Mouse (Mus musculus): ENCODE measurements around the gene Espn. TPM values are rescaled to one million over a fixed set of nuclear protein-coding genes. Genes with fewer than 3 reads are reported as not detected.

The Espn gene
- polyA plus RNA-seq, 1 experiment: 14.4 TPM

DNA sequence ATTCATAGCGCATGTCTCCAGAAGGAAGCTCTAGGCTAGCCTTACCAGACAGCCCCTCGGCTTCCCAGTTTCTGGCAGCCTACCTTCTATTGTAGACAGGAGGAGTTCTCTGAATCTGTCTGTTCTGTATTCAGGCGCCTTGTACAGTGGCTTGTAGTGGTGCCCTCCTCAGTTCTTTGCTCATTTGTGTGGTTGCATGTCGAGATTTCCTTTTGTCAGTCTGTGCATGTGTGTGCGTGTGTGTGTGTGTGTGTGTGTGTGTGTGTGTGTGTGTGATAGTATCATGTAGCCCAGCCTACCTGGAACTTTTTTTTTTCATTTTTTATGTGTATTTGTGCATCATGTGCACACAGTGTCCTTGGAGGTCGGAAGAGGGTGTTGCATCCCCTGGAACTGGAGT lies 36.9 kb upstream of the Espn start:
- Histone ChIP-seq H3K4me1 (peaks cover 98% of the 10 kb centered on the region), H3K4me3 (replicated peaks) (peak overlapping the region; percentile 80), H3K27me3 (replicated peaks) (no peaks in the 10 kb centered on the region), H3K9me3 (no peaks in the 10 kb centered on the region), H3K36me3 (replicated peaks; ENCODE audit: low read length) (peaks cover 15% of the 10 kb centered on the region)
- no peak for TF ChIP-seq FLI1 (IDR thresholded peaks at IDR 0.05; ENCODE audit: low read length)
- TF ChIP-seq GATA1 (IDR thresholded peaks at IDR 0.05; ENCODE audit: borderline replicate concordance, low read length): no peak

DNA sequence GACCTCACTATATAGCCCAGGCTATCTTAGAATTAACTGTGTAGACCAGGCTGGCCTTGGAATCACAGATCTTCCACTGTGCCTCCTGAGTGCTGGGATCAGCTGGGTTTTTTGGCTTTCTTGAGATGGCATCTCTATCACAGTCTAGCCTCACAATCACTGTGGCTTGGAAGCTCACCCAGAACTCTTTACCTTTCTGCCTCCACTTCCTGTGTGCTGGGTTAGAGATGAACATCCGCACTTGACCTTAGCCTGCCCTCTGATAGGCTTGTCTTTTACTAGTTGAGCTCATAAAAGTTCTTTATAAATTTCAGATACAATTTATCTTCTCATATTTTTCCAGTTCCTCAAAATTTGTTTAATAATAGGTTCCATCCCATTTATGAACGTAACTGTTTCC lies 36.5 kb upstream of the Espn start:
- Histone ChIP-seq H3K4me1 (peaks cover 99% of the 10 kb centered on the region), H3K4me3 (replicated peaks) (no peak overlapping the region), H3K9me3 (no peaks in the 10 kb centered on the region), H3K27me3 (replicated peaks) (no peaks in the 10 kb centered on the region), H3K36me3 (replicated peaks; ENCODE audit: low read length) (peaks cover 19% of the 10 kb centered on the region)
- no peak for TF ChIP-seq FLI1 (IDR thresholded peaks at IDR 0.05; ENCODE audit: low read length)
- TF ChIP-seq GATA1 (IDR thresholded peaks at IDR 0.05; ENCODE audit: borderline replicate concordance, low read length): no peak

DNA sequence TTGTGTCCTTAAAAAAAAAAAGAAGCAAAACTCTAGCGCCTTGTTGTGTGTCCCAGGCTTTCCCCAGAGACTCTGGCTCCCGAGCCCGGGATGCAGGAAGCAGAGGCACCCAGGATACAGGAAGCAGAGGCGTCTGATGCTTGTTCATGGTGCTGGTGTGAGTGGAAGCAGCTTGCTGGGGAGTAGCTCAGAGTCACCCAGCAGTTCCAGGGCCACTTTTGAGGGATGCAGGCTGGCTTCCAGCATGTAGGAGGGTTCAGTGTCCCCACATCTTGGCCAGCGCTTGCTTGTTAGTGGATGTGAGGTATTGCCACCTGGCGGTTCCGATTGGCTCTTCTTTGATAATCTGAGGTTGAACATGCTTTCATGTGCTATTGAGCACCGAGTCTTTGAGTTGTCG lies 35.0 kb upstream of the Espn start:
- peaks cover 86% of the 10 kb centered on the region for H3K4me1 ChIP-seq

DNA sequence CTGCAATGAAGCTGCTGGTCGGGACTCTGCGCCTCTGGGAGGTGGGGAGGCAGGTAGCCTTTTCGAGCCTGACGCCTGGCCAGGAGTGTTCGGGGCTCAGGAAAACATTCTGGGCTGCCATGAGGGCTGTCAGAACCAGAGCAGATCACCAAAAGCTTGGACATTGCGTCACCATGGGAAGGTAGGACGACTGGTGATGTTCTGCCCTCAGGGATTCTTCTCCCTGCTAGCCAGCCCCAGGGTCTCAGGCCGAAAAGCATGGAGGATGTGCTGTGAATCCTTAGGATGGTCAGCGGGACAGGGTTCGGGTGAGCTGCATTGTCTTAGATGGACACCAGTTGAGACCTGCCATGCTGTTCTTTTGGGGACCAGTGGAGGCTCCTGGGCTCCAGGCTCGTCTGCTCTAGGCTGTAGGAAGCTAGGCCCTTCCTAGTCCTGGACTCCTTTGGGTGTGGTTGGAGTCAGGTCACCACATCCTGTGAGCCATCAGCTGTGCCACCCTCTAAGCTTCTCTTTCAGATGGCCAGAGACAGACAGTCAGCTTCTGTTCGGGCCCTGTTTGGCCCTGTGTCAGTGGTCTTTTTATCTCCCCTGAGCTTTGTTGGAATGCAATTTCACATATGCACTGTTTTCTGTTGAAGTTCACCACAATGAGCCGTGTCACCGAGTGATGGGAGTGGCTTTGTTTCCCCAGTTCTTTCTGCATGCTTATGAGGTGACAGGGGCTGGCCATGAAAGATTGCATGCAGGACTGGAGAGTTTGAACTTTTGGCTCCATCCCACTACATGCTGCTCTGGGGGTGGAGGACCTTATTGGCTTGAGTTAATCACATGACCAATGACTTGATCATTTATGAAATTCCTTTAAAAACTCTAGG lies 34.3 kb upstream of the Espn start:
- no peaks in the 10 kb centered on the region for H3K27me3 ChIP-seq (replicated peaks)
- no peaks in the 10 kb centered on the region for H3K9me3 ChIP-seq
- H3K4me3 ChIP-seq (replicated peaks): peak overlapping the region; percentile 91
- peaks cover 79% of the 10 kb centered on the region for H3K4me1 ChIP-seq
- H3K36me3 ChIP-seq (replicated peaks; ENCODE audit: low read length): peaks cover 25% of the 10 kb centered on the region
- TF ChIP-seq GATA1 (IDR thresholded peaks at IDR 0.05; ENCODE audit: borderline replicate concordance, low read length): no peak

More for the DNA sequence above, 35.0 kb upstream of the Espn start:
- TF ChIP-seq GATA1 (IDR thresholded peaks at IDR 0.05; ENCODE audit: borderline replicate concordance, low read length): no peak
- no peak for TF ChIP-seq FLI1 (IDR thresholded peaks at IDR 0.05; ENCODE audit: low read length)
- Histone ChIP-seq H3K36me3 (replicated peaks; ENCODE audit: low read length) (peaks cover 23% of the 10 kb centered on the region), H3K9me3 (no peaks in the 10 kb centered on the region), H3K4me3 (replicated peaks) (peak overlapping the region; percentile 91), H3K27me3 (replicated peaks) (no peaks in the 10 kb centered on the region)

DNA sequence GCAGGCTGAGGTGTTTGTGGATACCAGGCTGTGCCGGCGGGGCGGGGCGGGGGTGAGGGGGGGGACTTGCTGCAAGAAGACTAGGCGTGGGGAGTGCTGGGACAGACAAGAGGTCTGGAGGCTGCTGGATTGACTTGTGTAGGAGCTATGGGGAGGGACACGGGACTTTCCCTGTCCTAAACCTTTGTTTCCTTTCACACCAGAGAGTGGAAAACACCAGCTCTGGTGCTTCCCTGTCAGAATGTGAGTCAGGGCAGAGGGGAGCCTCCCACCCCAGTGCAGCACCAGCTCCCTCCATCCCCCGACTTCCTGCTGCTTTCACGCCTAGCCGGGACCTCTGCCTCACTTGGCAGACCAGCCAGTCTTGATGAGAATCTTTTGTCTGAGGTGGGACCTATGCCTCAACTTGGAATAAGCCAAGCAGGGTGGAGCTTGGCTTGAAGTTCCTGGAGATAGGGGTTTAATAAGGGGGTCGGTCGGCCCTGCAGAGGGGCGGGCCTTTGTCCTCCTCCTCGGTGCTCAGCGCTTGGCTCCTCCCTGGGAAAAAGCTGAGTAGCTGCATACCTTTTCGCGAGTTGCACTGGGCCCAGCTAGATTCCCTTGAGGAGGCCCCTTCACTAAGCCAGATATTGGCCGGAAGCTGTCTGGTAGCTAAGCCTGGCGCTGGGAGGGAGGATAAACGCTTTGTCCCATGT lies 33.5 kb upstream of the Espn start:
- peaks cover 26% of the 10 kb centered on the region for H3K36me3 ChIP-seq (replicated peaks; ENCODE audit: low read length)
- H3K27me3 ChIP-seq (replicated peaks): no peaks in the 10 kb centered on the region
- TF ChIP-seq FLI1 (IDR thresholded peaks at IDR 0.05; ENCODE audit: low read length) (no peak), GATA1 (IDR thresholded peaks at IDR 0.05; ENCODE audit: borderline replicate concordance, low read length) (no peak)
- H3K9me3 ChIP-seq: no peaks in the 10 kb centered on the region
- H3K4me3 ChIP-seq (replicated peaks): peak overlapping the region; percentile 91
- H3K4me1 ChIP-seq: peaks cover 79% of the 10 kb centered on the region

DNA sequence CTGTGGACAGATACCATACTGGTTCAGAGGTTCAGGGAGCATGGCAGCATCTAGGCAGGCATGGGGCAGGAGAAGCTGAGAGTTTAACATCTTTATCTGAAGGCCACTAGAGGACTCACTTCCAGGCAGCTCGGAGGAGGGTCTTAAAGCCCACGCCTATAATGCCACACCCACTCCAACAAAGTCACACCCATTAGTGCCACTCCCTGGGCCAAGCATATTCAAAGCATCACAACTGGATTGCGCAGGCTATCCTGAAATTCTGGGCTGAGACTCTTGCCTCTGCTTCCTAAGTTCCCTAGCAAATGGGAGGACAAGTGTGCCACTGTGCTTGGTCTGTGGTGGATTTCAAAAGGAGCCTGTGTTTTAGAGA lies 33.0 kb upstream of the Espn start:
- Histone ChIP-seq H3K4me1 (peaks cover 79% of the 10 kb centered on the region), H3K27me3 (replicated peaks) (no peaks in the 10 kb centered on the region), H3K9me3 (no peaks in the 10 kb centered on the region), H3K4me3 (replicated peaks) (peak overlapping the region; percentile 91), H3K36me3 (replicated peaks; ENCODE audit: low read length) (peaks cover 31% of the 10 kb centered on the region)
- TF ChIP-seq GATA1 (IDR thresholded peaks at IDR 0.05; ENCODE audit: borderline replicate concordance, low read length) (no peak), FLI1 (IDR thresholded peaks at IDR 0.05; ENCODE audit: low read length) (no peak)

DNA sequence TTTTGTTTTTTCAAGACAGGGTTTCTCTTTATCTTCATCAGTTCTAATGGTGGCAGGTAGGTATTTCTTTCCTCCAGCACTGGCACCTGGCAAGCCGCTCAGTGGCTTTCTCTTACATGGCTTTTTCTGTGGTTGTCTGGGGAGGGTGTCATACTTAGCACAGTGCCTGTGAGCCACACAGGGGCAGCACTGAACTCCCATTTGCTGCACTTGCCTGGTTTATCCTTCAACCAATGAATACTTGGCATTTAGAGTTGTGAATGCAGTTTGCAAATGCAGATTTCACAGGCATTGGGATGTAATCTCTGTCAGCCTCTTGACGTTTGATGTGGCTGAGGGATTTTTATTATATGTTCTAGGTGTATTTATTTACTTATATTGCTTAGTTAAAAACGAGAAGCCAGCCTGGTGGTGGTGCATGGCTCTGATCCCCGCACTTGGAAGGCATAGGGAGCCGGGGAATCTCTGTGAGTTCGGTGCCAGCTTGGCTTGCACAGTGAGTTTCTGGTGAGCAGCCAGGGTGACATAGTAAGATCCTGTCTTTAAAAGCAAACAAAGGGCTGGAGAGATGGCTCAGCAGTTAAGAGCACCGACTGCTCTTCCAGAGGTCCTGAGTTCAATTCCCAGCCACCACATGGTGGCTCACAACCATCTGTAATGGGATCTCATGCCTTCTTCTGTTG lies 32.3 kb upstream of the Espn start:
- H3K4me1 ChIP-seq: peaks cover 79% of the 10 kb centered on the region

DNA sequence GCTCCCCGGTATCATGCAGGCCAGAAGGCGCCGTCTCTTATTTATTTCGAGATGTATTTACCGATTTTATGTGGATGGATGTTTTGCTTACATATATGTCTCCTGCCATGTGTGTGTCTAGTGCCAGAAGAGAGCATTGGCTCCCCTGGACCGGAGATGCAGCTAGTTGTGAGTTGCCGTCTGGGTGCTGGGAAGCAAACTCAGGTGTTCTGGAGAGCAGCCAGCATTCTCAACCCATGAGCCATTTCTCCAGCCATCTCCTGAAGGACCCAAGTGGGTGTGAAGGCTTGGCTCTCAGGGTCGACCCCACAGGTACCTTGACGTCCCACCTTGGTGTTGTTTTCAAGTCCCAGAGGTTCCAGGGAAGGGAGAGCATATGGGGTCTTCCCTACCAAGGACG lies 30.0 kb upstream of the Espn start:
- Histone ChIP-seq H3K4me3 (replicated peaks) (no peak overlapping the region), H3K27me3 (replicated peaks) (no peaks in the 10 kb centered on the region), H3K36me3 (replicated peaks; ENCODE audit: low read length) (peaks cover 23% of the 10 kb centered on the region), H3K9me3 (no peaks in the 10 kb centered on the region), H3K4me1 (peaks cover 72% of the 10 kb centered on the region)
- TF ChIP-seq GATA1 (IDR thresholded peaks at IDR 0.05; ENCODE audit: borderline replicate concordance, low read length): no peak
- TF ChIP-seq FLI1 (IDR thresholded peaks at IDR 0.05; ENCODE audit: low read length): no peak

More for the DNA sequence above, 32.3 kb upstream of the Espn start:
- Histone ChIP-seq H3K27me3 (replicated peaks) (no peaks in the 10 kb centered on the region), H3K9me3 (no peaks in the 10 kb centered on the region), H3K4me3 (replicated peaks) (no peak overlapping the region), H3K36me3 (replicated peaks; ENCODE audit: low read length) (peaks cover 31% of the 10 kb centered on the region)
- TF ChIP-seq FLI1 (IDR thresholded peaks at IDR 0.05; ENCODE audit: low read length): no peak
- TF ChIP-seq GATA1 (IDR thresholded peaks at IDR 0.05; ENCODE audit: borderline replicate concordance, low read length): no peak

DNA sequence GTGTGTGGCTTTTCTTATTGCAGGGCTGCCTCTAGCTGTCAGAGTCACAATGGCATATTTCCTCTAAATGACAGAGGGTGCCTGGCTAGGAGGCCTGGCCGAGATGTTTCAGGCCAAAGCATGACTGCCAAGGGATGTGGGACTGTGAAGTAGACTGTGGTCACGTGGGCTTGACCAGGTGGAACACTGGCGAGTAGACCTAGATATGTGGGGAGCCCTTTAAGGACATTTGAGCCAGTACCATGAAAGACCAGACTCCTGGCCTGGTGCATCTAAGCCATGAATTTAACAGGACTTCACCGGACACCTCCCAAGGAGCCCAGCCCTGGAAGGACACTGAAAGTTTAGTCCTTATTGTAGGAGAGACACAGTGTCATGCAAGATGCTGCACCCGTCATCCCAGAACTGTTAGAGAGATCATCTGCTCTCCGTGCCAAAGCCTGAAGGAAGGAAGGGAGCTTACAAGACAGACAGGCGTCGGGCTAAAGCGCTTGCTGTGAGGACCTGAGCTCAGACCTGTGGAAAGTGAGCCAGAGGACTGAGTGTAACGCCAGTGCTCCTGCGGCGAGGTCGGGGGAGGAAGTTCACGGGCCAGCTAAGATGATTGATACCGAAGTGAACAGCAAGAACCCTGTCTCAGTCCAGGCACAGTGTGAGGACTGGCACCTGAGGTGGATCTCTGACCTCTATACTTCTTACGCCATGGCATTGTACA lies 27.9 kb upstream of the Espn start:
- no peaks in the 10 kb centered on the region for H3K9me3 ChIP-seq
- H3K27me3 ChIP-seq (replicated peaks): peaks cover 3% of the 10 kb centered on the region
- H3K36me3 ChIP-seq (replicated peaks; ENCODE audit: low read length): peaks cover 23% of the 10 kb centered on the region
- H3K4me1 ChIP-seq: peaks cover 63% of the 10 kb centered on the region
- peak overlapping the region; percentile 35 for H3K4me3 ChIP-seq (replicated peaks)
- no peak for TF ChIP-seq FLI1 (IDR thresholded peaks at IDR 0.05; ENCODE audit: low read length)
- TF ChIP-seq GATA1 (IDR thresholded peaks at IDR 0.05; ENCODE audit: borderline replicate concordance, low read length): no peak

All from megakaryocyte, embryonic 14.5 days (primary cell).